In genomic region chr19:29271147-29271578, GRCm38 (mm10) we compare ENCODE assay signal across 9 mouse cellular contexts. TPM values are rescaled to one million over a fixed set of nuclear protein-coding genes. Genes with fewer than 3 reads are reported as not detected.
DNase-seq lines count a peak whose midpoint lies in the region; ATAC-seq and TF ChIP-seq lines count a peak whose summit lies in the region.
"Had no signal": no experiment of that assay in that cellular context is flagged by ENCODE, and none has a peak within 500 bp of the region (broad histone marks: within the 10 kb centered on the region; RNA-seq: fewer than 3 reads in every experiment).

No protein-coding gene starts in this region.

- no peaks in the 10 kb centered on the region for H3K36me3 ChIP-seq in intestine, embryonic 16.5 days (ENCODE audit: control insufficient read depth, insufficient read depth, low read length)

- no peaks in the 10 kb centered on the region for H3K27me3 ChIP-seq in cerebellum, adult 2 months (ENCODE audit: control insufficient read depth, insufficient read depth, low read length)
- H3K27me3 ChIP-seq in intestine, embryonic 16.5 days (replicated peaks; ENCODE audit: control insufficient read depth, insufficient read depth, low read length), result no peaks in the 10 kb centered on the region
- H3K27me3 ChIP-seq: limb, embryonic 15.5 days had no signal

- H3K9me3 ChIP-seq in intestine, embryonic 16.5 days (ENCODE audit: control insufficient read depth, low read length), result no peaks in the 10 kb centered on the region
- H3K9me3 ChIP-seq: limb, embryonic 15.5 days had no signal

- peak overlapping the region; percentile 46 for H3K27ac ChIP-seq in layer of hippocampus, adult 2 months
- H3K27ac ChIP-seq in cerebellum, adult 2 months (ENCODE audit: insufficient read depth, low read length), result peak overlapping the region; percentile 64; the same call in 1 of the 2 replicates
- no peak overlapping the region for H3K27ac ChIP-seq in intestine, embryonic 16.5 days (ENCODE audit: low read length)
- H3K27ac ChIP-seq: limb, embryonic 15.5 days had no signal

- 50% methylated on average over 12 of the region's 12 CpGs for WGBS in cerebellum, adult 2 months
- 74% methylated on average over 12 of the region's 12 CpGs for WGBS in intestine, embryonic 16.5 days

- peak; percentile 25; the same call in 1 of the 2 replicates for TF ChIP-seq POLR2A in cerebellum, adult 2 months (IDR thresholded peaks at IDR 0.05; ENCODE audit: borderline replicate concordance, insufficient read depth, low read length)

- H3K9ac ChIP-seq in intestine, embryonic 16.5 days (ENCODE audit: low read depth, low read length), result no peak overlapping the region
- H3K9ac ChIP-seq: limb, embryonic 15.5 days had no signal

- ATAC-seq in intestine, embryonic 16.5 days, result peak; percentile 71

- no peak for TF ChIP-seq CTCF in layer of hippocampus, adult 2 months (conservative IDR thresholded peaks at IDR 0.05)
- TF ChIP-seq CTCF in cerebellum, adult 2 months (IDR thresholded peaks at IDR 0.05; ENCODE audit: borderline replicate concordance, insufficient read depth, low read depth, low read length), result no peak

- DNase-seq in layer of hippocampus, adult 2 months (ENCODE audit: low spot score in 2 of 2), result no peak
- DNase-seq in layer of hippocampus, adult 9-10 months (ENCODE audit: low spot score), result no peak
- peak; percentile 14 for DNase-seq in Muller cell, postnatal 12 days (ENCODE audit: inconsistent ontology term)
- peak; percentile 68 to 86 for DNase-seq in cerebellum, adult 2 months
- no peak for DNase-seq in ovary, postnatal 10 days (ENCODE audit: low spot score)
- no peak for DNase-seq in spleen, adult 18-20 months
- DNase-seq in embryo, embryonic 11 days, result no peak

- no peak overlapping the region; the same call in 1 of the 2 replicates for H3K4me3 ChIP-seq in layer of hippocampus, adult 2 months
- peak overlapping the region; percentile 2 for H3K4me3 ChIP-seq in cerebellum, adult 2 months (replicated peaks; ENCODE audit: insufficient read depth, low read depth, low read length)
- no peak overlapping the region for H3K4me3 ChIP-seq in intestine, embryonic 16.5 days (ENCODE audit: low read length)
- H3K4me3 ChIP-seq: limb, embryonic 15.5 days had no signal

- H3K4me1 ChIP-seq in cerebellum, adult 2 months (ENCODE audit: control insufficient read depth, insufficient read depth, low read length), result 0 out of 2 replicates have a peak, but pooled peaks cover 4% of the 10 kb centered on the region
- H3K4me1 ChIP-seq in intestine, embryonic 16.5 days (ENCODE audit: control insufficient read depth, insufficient read depth, low read length), result no peaks in the 10 kb centered on the region; the same call in 1 of the 2 replicates
- H3K4me1 ChIP-seq: limb, embryonic 15.5 days had no signal

- H3K4me2 ChIP-seq in intestine, embryonic 16.5 days (ENCODE audit: low read depth, low read length), result no peak overlapping the region
- H3K4me2 ChIP-seq: limb, embryonic 15.5 days had no signal

RNA-seq across cellular contexts. Expression of gene Jak2, which starts 19.5 kb away (rescaled TPM):
- total RNA-seq in layer of hippocampus, adult 2 months (2021), result 10 to 100 TPM; 27.1 to 28.1 TPM
- polyA plus RNA-seq in cerebellum, adult 2 months (2012; rRNA removed), result 17.1 and 17.9 TPM in 2 replicates
- 3.0 and 3.7 TPM in 2 replicates for polyA plus RNA-seq in intestine, embryonic 16.5 days (2015; fragmentation: Nextera tagmentation; extraction: Ambion mirVana)

RNA-seq across cellular contexts. Expression of gene Insl6, which starts 54.0 kb away (rescaled TPM):
- 1 to 10 TPM in 1 of 2 experiments, under 1 TPM in 1; 0.74 to 1.3 TPM for total RNA-seq in layer of hippocampus, adult 2 months (2021)
- 1.0 and 1.2 TPM in 2 replicates for polyA plus RNA-seq in cerebellum, adult 2 months (2012; rRNA removed)
- polyA plus RNA-seq in intestine, embryonic 16.5 days (2015; fragmentation: Nextera tagmentation; extraction: Ambion mirVana), result 19.1 and 19.9 TPM in 2 replicates

Comparison
In these comparisons a context has a peak if more than half of its experiments do, and no peak if none do; other contexts are left out.
1. DNase-seq: peak in Muller cell, postnatal 12 days (single experiment) and cerebellum, adult 2 months (2 of 2); none in layer of hippocampus, adult 2 months (0 of 2), layer of hippocampus, adult 9-10 months (single experiment), ovary, postnatal 10 days (single experiment), spleen, adult 18-20 months (0 of 2) and embryo, embryonic 11 days (single experiment).